Mouse (Mus musculus) liver, postnatal 0 days (tissue): ENCODE results near the gene Itga1.

Source experiments
- CTCF ChIP-seq: sonication (generic); IDR thresholded peaks from 2 replicates; pipeline ENCODE4 v1.5.1; 2016; ENCODE audit warnings: antibody characterized with exemption, low read depth
- EP300 ChIP-seq: IDR thresholded peaks from 2 replicates; pipeline ENCODE4 v1.6.1; 2016; ENCODE audit warnings: antibody characterized with exemption, low read depth, mild to moderate bottlenecking

DNA sequence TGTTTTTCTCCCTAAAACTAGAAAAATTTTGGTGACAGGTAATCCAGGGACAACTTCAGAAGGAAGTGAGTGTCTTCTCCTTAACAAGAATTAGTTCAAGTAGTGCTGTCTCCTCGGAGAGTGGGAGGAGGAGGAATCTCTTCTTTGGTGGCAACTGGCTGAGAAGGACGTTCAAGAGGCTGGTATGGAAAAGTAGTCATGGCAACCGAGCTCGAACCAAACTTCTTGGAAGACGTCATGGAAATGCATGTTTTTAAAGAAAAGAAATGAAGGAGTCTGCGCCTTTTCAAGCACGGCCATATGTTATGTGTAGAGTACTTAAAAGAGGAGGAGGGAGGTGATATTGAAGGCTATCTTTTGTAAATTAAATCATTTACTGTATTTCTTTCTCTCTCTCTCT lies 49.2 kb downstream of the Itga1 start:
- TF ChIP-seq EP300 (no peak), CTCF (no peak)
